Mouse (Mus musculus) Muller cell, postnatal 12 days (primary cell): ENCODE measurements around the gene Rfxank.

Experiments
- DNase-seq: peaks from one replicate; pipeline ENCODE4 v3.0.0-alpha.2; 2015; ENCODE audit errors: inconsistent ontology term

Rfxank gene

DNA sequence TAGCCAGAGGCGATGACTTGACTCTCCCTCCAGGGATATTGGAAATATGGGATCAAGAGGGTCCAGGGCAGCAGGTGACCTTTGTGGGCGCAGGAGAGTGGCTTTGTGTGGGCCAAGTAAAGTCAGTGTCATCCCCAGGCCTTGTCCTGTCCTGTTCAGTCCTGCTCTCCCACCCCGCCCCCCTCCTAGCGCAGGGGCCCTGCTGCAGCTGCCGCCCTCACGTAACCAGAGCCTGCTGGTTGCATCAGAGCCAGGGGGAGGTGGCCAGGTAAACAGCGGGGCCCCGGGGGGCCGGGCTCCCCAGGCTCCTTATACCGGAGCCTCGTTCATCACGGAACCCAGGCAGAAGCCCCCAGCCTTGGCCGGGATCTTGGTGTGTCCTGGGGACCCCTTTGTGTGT, 11.2 kb upstream of the Rfxank start:
- no peak for DNase-seq

DNA sequence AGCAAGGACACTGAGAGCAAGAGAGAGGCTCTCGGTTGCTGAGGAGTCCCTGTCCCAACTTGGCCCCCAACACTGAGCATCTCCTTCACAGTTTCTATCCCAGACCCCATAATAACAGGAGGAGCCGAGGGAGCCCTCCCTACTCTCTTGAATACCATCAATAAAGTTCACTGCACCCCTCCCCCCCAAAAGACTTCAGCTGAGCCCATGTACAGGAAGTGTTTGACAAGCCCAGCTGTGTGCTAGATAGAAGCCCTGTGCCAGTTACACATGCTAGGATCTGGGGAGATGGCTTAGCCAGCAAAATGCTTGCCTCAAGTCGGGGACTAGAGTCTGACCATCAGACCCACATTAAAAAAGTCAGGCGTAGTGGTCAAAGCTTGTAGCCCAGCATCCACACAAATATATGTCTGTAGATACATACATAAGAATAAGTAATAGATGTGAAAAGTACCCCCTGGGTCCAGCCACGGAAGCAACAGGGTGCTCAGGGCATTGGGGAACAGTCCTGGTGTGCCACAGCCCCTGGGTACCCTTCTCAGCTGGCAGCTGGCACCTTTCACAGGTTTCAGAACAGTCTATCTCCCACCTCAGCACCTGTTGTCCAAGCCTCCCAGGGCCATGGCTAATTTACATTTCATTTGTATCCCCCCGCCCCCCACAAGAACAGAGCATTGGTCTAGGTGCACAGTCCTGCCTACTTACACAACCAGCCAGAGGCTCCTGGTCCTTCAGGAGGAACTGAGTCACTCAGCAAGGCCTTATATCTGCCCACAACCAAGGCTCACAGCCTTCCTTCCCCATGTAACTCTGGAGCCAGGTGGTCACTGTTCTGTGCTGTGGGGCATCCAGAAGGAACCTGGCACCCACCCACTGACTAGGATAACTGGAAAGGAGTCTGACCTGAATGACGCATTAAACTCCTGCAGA, 9.0 kb upstream of the Rfxank start:
- no peak for DNase-seq

DNA sequence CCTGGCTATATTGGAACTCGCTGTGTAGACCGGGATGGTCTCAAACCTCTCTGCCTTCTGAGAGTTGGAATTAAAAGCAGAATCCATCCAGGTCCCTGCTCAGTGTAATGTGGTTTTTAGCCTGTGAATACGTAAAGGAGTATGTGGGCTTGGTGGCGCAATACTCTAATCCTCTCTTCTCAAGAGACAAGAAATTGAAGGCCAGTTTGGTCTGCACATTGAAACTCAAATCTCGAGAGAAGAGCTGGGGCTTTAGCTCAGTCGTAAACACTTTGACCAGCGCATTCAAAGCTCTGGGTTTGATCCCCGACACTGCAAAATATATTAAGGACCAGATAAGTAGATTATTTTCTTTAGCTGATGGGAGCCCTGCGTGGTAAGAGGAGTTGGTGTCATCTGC, 1.0 kb upstream of the Rfxank start:
- no peak for DNase-seq

DNA sequence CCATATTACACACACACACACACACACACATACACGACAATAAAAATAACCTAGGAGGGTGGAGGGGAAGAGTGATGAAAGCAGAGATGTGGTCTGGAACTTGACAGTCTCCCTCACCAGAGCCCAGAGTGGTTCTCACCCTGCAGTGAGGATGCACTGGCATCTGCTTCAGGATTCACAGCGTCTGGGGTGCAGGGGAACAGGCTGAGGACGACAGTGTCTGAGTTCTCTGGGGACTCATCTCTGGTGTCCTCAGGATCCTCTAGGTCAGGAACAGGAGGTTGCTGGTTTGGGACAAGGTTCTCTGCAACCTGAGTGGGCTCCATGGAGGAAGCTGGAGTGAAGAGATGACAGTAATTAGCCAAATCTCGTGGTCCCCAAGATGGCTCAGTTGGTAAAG, 1.1 kb downstream of the Rfxank start:
- no peak for DNase-seq

DNA sequence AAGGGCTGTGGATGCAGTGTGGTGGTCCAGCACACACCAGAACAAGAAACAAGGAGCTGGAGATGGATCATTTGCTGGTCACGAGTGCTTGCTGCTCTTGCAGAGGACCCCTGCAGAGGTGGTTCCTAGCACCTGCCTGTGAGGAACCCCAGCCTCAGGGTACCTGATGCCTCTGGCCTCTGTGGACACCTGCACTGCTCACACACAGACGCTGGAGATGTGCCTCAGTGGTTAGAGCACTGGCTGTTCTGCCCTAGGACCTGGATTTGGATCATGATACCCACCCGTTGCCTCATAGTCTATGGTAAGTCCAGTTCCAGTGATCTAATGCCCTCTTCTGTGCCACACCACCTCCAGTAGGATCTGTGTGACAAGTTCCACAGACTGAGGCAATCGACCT, 2.4 kb downstream of the Rfxank start:
- DNase-seq, result no peak

DNA sequence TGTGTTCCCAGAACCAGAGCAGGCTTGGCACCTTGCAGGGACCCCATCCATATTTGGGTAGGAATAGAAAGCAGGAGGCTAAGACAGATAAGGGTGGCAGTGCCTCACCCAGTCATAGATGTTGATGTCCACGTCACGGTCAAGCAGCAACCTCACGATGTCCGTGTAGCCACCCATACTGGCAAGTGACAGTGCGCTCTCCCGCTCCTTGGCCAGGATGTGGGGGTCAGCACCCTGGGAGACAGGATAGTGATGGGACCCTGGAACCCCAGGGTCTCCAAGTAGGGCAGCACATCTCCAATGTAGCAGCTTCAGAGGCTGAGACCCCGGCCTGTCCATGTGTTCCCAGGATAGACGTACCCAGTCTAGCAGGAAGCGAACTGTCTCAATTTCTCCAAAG, 4.0 kb downstream of the Rfxank start:
- no peak for DNase-seq

DNA sequence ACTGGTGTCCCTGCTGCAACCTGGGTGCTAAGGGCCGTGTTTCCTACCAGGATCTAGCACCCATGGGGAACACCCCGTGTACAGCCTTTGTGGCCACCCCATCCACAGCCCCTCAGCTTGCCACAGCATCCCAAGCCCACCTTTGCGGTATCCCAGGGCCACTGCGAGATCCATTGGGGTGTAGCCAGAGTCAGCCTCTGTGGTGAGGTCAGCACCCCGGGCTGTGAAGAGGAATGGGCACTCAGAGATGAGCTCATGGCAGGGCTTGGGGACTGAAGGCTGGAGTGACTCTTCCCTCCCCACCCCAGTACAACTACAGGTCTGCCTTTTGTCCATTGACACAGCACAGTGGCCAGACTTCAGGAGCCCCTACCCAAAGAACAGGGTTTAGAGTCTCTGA, 4.9 kb downstream of the Rfxank start:
- no peak for DNase-seq

DNA sequence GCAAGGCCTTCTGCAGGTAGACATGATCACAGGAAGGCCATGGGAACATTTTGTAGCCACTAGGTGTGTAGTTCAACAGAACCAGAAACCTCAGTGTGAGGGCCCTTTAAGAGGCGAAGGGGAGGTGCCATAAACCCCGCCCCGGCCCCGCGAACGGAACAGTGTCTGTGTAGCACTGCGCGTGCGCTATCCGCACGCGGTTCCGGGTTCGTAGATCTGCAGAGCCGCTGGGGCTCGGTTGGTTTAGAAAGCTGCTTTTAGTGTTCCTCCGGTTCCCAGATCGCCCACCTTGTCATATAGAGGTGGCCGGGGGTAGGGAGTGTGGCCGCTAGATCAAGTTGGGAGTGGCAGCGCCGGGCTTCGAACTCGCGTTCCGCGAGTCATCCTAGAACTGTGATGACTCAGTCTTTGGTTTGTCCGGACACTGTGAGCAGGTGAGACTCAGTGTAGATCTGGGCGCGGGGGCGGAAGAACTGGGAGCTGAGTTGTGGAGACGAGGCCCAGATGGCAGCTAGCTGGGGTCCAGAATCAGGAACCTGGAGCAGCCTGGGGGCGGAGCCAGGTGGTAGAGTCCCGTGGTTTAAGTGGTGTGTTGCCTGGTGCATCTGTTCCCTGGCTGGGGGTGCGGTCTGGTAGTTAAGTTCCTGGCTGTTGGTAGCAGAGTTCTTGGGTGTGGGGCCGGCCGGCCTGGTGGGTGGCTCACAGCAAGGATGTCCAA, 7.6 kb downstream of the Rfxank start, which contains the start of gene Nr2c2ap:
Nr2c2ap (plus strand) TSS at position 168 of the 718 bp plus-strand sequence.
- DNase-seq, result peak; percentile 90

DNA sequence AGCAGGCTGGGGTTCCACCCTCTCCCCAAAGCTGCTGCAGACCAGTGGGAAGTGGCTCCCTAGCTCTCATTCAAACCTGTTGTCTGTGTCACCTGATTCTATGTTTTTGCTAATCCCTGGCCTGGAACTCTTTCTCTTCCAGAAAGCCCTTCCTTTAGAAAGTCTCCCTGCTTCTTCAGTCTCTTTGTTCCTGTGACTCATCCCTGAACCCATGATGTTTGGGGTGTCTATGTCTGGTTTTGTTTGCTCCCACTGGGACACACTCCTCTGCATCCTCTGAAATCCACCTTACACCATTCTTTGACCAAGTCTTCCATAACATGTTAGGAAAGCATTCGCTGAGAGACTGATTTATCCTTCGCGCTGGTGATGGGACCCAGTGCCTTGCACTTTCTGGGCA, 8.9 kb downstream of the Rfxank start:
- no peak for DNase-seq

DNA sequence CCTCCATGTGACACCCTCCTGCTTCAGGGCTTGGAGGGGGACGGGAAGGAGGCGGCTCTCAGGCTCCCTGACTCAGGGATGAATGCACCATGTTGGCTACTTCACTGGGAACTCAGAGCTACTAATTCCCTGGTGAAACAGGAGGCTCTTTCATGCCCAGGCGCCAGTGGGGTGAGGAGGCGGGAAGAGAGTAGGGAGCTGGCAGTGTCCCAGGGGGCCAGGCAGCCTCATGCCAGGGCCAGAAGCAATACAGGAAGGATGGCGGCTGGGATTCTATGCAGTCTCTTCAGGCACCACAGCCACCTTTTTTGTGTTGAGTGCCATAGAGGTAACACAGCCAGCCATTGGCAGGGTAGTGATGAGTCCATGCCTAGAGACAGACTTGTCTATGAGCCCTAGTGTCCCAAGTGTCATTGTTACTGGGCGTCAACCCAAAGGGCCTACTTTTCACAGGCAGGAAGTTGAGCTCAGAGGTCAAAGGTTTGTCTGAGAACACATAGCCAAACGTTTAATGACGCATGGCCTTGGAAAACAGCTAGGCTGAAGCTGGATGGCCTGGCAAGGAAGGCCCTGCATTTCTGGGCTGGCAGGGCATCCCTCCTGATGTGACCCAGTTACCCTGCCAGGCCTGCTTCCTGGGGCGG, 9.5 kb downstream of the Rfxank start:
- peak; percentile 96 for DNase-seq

DNA sequence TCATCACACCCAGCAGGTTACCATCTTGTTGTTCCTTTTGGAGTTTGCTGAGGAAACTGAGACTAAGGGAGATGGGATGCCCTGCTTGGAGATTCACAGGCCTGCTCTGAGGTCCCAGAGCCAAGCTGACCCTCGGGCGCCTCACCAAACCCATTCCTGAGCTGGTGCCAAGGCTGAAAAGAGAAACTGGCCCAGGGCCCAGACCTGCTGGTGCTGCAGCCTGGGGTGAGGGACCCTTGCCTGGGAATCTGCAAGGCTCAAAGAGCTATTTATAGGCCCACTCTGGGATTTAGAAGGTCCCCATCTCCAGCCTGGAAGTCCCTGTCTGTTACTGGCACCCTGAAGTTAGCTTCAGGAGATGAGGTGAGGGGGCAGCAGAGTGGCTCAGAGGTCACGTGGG, 10.5 kb downstream of the Rfxank start:
- DNase-seq, result peak; percentile 88

DNA sequence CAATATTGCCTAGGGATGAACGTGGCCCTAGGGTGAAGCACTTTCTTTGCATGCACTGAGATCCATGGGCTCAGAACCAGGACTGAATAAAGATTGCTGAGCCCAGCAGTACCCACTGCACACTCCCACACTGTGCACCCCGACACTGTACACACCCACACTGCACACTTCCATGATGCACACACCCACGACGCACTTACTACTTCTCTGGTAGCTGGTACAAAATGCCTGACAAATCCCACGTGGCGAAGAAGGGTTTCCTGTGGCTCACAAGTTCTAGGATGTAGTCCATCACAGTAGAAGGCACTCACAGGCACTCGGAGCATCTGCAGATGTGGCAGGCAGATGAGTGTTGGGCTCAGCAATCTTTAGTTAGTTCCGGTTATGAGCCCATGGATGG, 14.0 kb downstream of the Rfxank start:
- DNase-seq, result no peak

DNA sequence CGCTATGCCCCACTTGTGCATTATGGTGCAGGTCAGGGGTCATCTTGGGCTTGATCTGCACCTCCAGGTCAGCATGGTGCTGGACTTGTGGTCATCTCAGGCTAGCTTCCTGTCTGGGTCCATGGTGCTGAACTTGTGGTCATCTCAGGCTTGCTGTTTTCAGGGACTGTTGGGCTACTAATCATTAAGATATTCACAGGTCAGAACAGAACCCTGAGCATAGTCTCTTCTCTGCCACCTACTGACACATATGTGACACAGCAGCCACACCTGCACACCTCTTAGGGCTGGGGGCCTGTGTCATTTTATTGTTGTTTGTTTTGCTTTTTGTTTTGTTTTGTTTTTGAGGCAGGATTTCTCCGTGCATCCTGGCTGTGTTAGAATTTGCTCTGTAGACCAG, 16.1 kb downstream of the Rfxank start:
- no peak for DNase-seq

DNA sequence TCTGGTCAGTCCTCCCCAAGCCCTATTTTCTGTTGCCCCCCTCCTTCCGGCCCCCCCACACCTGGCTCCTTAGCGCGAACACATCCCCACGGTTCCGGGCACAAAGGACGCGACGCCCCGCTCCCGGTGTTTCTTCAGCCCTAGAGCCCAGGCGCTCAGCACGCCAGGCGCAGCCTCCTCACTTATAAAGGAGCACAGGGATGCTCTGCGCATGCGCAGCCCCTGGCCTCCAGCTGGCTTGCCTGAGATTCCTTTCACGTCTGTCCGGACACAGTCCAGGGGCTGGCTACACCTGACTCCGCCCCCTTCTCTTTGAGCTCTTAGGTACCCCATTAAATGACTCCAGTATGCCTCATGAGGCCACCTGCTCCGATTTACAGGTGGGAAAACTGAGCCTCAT, 18.3 kb downstream of the Rfxank start, which contains the start of gene Ncan:
Ncan (minus strand) TSS at position 207 of the 400 bp plus-strand sequence.
- peak; percentile 50 for DNase-seq

DNA sequence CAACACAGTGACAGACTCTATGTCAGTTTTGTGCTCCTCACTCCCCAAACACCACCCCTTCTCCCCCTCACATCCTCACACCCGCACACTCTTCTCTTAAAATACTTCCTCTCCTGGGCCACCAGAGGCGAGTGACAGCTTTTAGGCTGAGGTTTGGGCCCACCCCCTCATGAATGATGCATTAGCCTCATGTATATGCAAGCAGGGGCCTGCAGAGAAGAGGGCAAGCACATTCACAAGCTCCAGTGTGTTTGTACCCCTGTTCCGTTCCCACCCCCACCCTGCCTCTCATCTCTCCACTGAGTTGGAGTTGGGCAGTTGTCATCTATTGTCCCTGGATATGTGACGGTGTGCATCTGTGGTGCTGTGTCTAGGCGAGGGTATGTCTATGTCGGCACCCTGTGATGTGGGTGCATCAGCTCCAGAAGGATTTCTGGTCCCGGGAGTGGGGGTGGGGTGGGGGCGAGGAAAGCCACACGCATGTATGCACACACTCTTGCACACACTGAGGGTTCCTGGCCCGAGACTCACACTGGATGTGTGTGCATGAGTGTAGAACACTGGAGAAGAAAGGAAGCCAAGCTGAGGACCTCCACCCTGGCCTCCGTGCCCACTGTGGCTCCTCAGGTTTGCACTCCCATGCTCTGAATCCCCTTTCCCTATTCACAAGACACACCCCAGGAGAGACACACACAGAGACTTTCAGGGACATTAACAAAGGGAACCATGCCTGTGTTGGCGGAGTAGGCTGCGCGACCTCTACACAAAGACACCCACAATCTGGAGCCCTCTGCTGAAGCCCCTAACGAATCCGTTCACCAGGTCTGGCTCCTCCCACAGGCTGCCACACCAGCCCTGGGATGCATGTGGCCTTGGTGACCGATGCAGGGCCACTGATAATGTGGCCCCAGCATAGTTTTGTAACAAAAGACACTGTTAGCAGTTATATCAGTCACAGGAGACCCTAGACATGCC, 19.9 kb downstream of the Rfxank start:
- no peak for DNase-seq

DNA sequence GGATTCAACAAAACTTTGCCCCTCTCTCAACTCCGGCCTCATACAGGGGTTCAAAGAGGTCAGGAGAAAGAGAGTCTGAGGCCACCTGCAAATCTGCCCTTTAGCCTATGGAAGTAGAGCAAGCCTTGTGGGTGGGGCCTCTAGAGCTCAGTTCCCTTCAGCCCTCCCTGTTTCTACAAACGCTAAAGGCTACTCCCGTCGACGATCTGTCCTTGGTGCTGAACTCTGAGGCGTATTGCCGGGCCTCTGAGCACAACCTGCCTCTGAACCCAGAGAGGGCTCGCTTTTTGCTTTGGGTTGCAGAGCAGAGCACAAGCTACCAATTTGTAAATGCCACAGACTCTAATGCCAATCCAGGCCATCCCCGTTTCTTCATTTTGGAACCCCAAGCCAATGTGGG, 21.3 kb downstream of the Rfxank start:
- peak; percentile 38 for DNase-seq

DNA sequence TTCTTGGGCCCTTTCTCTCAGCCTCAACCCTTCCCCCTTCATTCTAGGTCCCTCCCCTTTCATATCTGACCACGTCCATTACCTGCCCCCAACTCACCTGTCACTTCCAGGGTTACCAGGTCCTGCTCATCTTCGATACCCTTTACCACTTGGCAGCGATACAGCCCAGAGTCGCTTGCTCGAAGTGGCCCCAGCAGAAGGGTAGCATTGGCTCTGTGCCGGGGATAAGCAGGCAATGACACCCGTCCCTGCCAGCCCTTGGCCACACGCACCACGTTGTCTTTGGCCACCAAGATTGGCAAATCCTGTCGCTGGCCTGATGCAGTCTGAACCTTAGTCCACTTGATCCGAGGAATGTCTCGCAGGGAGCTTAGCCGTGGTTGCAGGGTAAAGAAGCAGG, 24.1 kb downstream of the Rfxank start:
- DNase-seq, result no peak

DNA sequence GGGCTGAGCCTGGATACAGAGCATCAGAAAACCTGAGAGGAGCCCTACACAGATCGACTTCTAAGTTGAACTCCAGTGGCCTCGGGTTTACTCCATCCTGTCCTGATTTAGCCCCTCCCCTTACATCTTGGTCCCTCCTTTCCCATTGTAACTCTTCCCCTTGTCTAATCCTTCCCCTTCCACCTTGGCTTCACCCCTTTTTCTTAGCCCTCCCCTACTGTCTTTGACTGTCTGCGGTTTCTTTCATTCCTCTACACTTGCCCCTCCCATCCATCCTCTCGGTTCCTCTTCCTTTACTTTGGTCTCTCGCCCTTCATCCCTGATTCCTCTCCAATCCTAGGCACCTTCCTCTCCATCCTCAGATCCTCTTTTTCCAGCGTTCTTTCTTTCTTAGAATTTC, 24.5 kb downstream of the Rfxank start:
- no peak for DNase-seq

DNA sequence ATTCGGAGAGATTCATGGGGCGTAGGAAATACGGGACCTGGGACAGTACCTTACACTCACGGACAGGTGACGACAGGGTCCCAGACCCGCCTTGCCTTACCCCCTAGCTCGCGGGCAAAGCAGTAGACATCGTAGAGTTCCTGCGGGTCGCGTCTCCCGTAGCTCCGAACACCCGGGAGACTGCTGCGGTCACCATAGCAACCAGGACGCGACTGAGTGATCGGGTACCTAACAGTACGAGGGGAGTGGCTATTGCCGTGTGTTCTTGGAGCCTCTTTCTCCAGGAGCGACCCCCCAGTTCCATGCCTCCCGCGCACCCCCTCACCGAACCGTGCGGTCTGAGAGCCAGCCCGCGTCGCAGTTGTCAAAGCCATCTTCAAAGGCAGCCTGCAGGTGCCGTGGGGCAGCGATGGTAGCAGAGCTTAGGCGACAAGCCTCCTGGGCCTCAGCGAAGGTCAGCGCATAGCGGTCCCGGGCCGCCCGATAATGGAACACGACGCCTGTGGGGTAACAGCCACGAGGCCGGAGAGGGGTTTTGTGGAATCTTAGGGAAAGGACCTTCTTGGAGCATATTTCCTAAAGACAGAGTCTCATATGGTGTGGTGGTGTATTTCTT, 26.4 kb downstream of the Rfxank start:
- no peak for DNase-seq

DNA sequence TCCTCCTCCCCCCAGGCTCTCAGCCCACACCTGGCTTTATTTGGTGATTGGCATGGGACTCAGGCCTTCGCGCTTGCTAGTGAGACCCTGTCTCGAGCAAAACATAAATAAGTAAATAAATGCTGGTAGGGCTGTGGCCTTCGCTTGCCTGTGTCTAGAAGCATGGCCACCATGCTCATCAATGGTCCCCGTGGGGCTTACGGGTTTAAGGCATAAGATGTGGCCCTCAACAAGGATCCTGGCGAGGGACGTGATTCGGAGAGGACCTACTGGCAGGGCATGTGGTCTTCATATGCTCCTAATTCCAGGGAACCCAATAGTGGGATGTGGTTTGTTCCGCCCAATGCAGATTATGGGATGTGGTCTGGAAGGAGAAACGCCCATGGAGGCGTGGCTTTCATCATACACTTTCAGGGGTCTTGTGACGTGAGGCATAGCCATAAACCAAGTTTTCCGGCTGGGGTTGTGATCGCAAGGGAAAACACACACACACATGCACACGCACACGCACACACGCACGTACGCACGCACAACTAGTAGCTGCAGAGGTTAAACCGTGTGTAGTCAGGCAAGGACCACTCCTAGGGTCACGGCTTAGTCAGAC, 27.7 kb downstream of the Rfxank start:
- no peak for DNase-seq
